Mouse (Mus musculus) ES-Bruce4 (cell line): Measurements from ENCODE around the gene Gsto2. TPM values are rescaled to one million over a fixed set of nuclear protein-coding genes. Genes with fewer than 3 reads are reported as not detected.

Experiments used
- H3K27ac ChIP-seq: 2 replicates; pipeline ENCODE4 v1.5.1; 2012; ENCODE audit warnings: low read length, inconsistent platforms; ENCODE audit not compliant: insufficient read depth
- H3K27me3 ChIP-seq: 2 replicates; pipeline ENCODE4 v1.6.1; 2012; ENCODE audit warnings: mild to moderate bottlenecking, low read length, inconsistent platforms; ENCODE audit not compliant: control insufficient read depth, poor library complexity, insufficient read depth, severe bottlenecking
- H3K36me3 ChIP-seq: 2 replicates; pipeline ENCODE4 v1.6.1; 2012; ENCODE audit warnings: inconsistent platforms, mild to moderate bottlenecking, low read length, moderate library complexity; ENCODE audit not compliant: control insufficient read depth, poor library complexity, insufficient read depth, severe bottlenecking
- H3K4me1 ChIP-seq: one replicate; pipeline ENCODE4 v1.8.1; 2011; ENCODE audit warnings: low read length; ENCODE audit not compliant: control insufficient read depth, insufficient read depth
- H3K4me3 ChIP-seq: 2 replicates; pipeline ENCODE4 v1.5.1; 2011; ENCODE audit warnings: low read depth, mild to moderate bottlenecking, low read length
- H3K9ac ChIP-seq: 2 replicates; pipeline ENCODE4 v1.6.1; 2012; ENCODE audit warnings: low read depth, mild to moderate bottlenecking, inconsistent platforms; ENCODE audit not compliant: poor library complexity, severe bottlenecking
- H3K9me3 ChIP-seq: replicated peaks from 2 replicates; pipeline ENCODE4 v1.6.1; 2012; ENCODE audit warnings: mild to moderate bottlenecking, low read length, inconsistent platforms; ENCODE audit not compliant: control insufficient read depth, poor library complexity, insufficient read depth, severe bottlenecking
- CTCF ChIP-seq: IDR thresholded peaks from one replicate; pipeline ENCODE4 v1.8.1; 2011; ENCODE audit warnings: low read depth, low read length
- EP300 ChIP-seq: IDR thresholded peaks from 2 replicates; pipeline ENCODE4 v1.6.1; 2011; ENCODE audit warnings: low read depth, low read length; ENCODE audit not compliant: insufficient read depth
- POLR2A ChIP-seq: IDR thresholded peaks from one replicate; pipeline ENCODE4 v1.8.1; 2011; ENCODE audit warnings: low read length; ENCODE audit not compliant: insufficient read depth
- polyA plus RNA-seq: library from polyadenylated mRNA; stranded (reverse); fragments of >200 nt; gene quantifications from 2 replicates; pipeline ENCODE4 v1.2.4, GENCODE M21; 2011; ENCODE audit warnings: low read depth; ENCODE audit not compliant: missing spikeins, insufficient read depth, insufficient read length

Gene Gsto2
- polyA plus RNA-seq, 1 experiment, result 1.2 TPM

- Histone ChIP-seq H3K9ac (no peak overlapping the region), H3K9me3 (no peaks in the 10 kb centered on the region), H3K36me3 (no peaks in the 10 kb centered on the region), H3K27me3 (no peaks in the 10 kb centered on the region), H3K4me1 (peaks cover 4% of the 10 kb centered on the region), H3K27ac (no peak overlapping the region), H3K4me3 (no peak overlapping the region)
- TF ChIP-seq CTCF (no peak), EP300 (no peak), POLR2A (no peak)
Measured at GRCm38 (mm10) chr19:47905603-47906002, 40.3 kb downstream of the Gsto2 start.

GRCm38 (mm10) chr19:47907596-47907995, 42.3 kb downstream of the Gsto2 start:
- Histone ChIP-seq H3K4me1 (peaks cover 4% of the 10 kb centered on the region), H3K27ac (no peak overlapping the region), H3K27me3 (no peaks in the 10 kb centered on the region), H3K36me3 (no peaks in the 10 kb centered on the region), H3K9ac (no peak overlapping the region), H3K9me3 (no peaks in the 10 kb centered on the region), H3K4me3 (no peak overlapping the region)
- TF ChIP-seq EP300 (no peak), POLR2A (no peak), CTCF (no peak)

GRCm38 (mm10) chr19:47908961-47909371, 43.6 kb downstream of the Gsto2 start:
- Histone ChIP-seq H3K9me3 (no peaks in the 10 kb centered on the region), H3K27ac (no peak overlapping the region), H3K4me1 (peaks cover 4% of the 10 kb centered on the region), H3K9ac (no peak overlapping the region), H3K36me3 (no peaks in the 10 kb centered on the region), H3K27me3 (no peaks in the 10 kb centered on the region), H3K4me3 (no peak overlapping the region)
- TF ChIP-seq CTCF (no peak), EP300 (no peak), POLR2A (no peak)

- peaks cover 4% of the 10 kb centered on the region for H3K4me1 ChIP-seq
Measured at GRCm38 (mm10) chr19:47909387-47910116, 44.2 kb downstream of the Gsto2 start.

GRCm38 (mm10) chr19:47910117-47910618, 44.8 kb downstream of the Gsto2 start:
- H3K9ac ChIP-seq, result no peak overlapping the region
- peaks cover 4% of the 10 kb centered on the region for H3K4me1 ChIP-seq
- H3K27ac ChIP-seq, result no peak overlapping the region
- no peaks in the 10 kb centered on the region for H3K9me3 ChIP-seq
- no peaks in the 10 kb centered on the region for H3K27me3 ChIP-seq
- TF ChIP-seq POLR2A (no peak), CTCF (no peak), EP300 (no peak)
- H3K36me3 ChIP-seq, result no peaks in the 10 kb centered on the region
- no peak overlapping the region for H3K4me3 ChIP-seq

More at GRCm38 (mm10) chr19:47909387-47910116, 44.2 kb downstream of the Gsto2 start:
- H3K9me3 ChIP-seq, result no peaks in the 10 kb centered on the region
- no peak overlapping the region for H3K9ac ChIP-seq
- no peaks in the 10 kb centered on the region for H3K36me3 ChIP-seq
- H3K27me3 ChIP-seq, result no peaks in the 10 kb centered on the region
- TF ChIP-seq CTCF, result no peak
- TF ChIP-seq EP300, result no peak
- no peak for TF ChIP-seq POLR2A
- H3K27ac ChIP-seq, result no peak overlapping the region
- H3K4me3 ChIP-seq, result no peak overlapping the region

GRCm38 (mm10) chr19:47910751-47911150, 45.4 kb downstream of the Gsto2 start:
- Histone ChIP-seq H3K36me3 (no peaks in the 10 kb centered on the region), H3K4me3 (no peak overlapping the region), H3K27ac (no peak overlapping the region), H3K9me3 (no peaks in the 10 kb centered on the region), H3K4me1 (peaks cover 4% of the 10 kb centered on the region), H3K9ac (no peak overlapping the region), H3K27me3 (no peaks in the 10 kb centered on the region)
- no peak for TF ChIP-seq POLR2A
- TF ChIP-seq CTCF, result no peak
- TF ChIP-seq EP300, result no peak
